Mouse (Mus musculus) limb, embryonic 12.5 days (tissue): Measurements from ENCODE around the gene Ndrg2. TPM values are rescaled to one million over a fixed set of nuclear protein-coding genes. Genes with fewer than 3 reads are reported as not detected.

Experiments used
- ATAC-seq: fragments of 200-750 bp; cut with Nextera tagmentation; 2 replicates; pipeline ENCODE4 v1.8.0; 2017; ENCODE audit warnings: low read depth, moderate TSS enrichment; ENCODE audit not compliant: insufficient number of reproducible peaks, insufficient read depth, low FRiP score, low TSS enrichment
- H3K27ac ChIP-seq: fragments of 300-500 bp; sonication (generic); 2 replicates; pipeline ENCODE4 v1.5.1; 2016; ENCODE audit warnings: mild to moderate bottlenecking, moderate library complexity
- H3K27me3 ChIP-seq: fragments of 300-500 bp; sonication (generic); 2 replicates; pipeline ENCODE4 v1.6.1; 2016; ENCODE audit warnings: mild to moderate bottlenecking, moderate library complexity
- H3K36me3 ChIP-seq: fragments of 300-500 bp; sonication (generic); 2 replicates; pipeline ENCODE4 v1.6.1; 2016; ENCODE audit warnings: mild to moderate bottlenecking, moderate library complexity
- H3K4me1 ChIP-seq: fragments of 300-500 bp; sonication (generic); replicated peaks from 2 replicates; pipeline ENCODE4 v1.6.1; 2016
- H3K4me2 ChIP-seq: fragments of 300-500 bp; sonication (generic); 2 replicates; pipeline ENCODE4 v1.6.1; 2016; ENCODE audit warnings: mild to moderate bottlenecking, moderate library complexity
- H3K4me3 ChIP-seq: fragments of 300-500 bp; sonication (generic); replicated peaks from 2 replicates; pipeline ENCODE4 v1.5.1; 2016; ENCODE audit warnings: mild to moderate bottlenecking
- H3K9ac ChIP-seq: fragments of 300-500 bp; sonication (generic); replicated peaks from 2 replicates; pipeline ENCODE4 v1.6.1; 2016; ENCODE audit warnings: mild to moderate bottlenecking, moderate library complexity
- H3K9me3 ChIP-seq: fragments of 300-500 bp; sonication (generic); 2 replicates; pipeline ENCODE4 v1.6.1; 2016; ENCODE audit warnings: mild to moderate bottlenecking, moderate library complexity
- WGBS: fragments of 180-500 bp; shearing (Covaris S2); methylation state at CpG from one replicate; pipeline ENCODE4 v1.1.7; 2016; 5-methylcytosine and 5-hydroxymethylcytosine counted together
- polyA plus RNA-seq: library from polyadenylated mRNA; unstranded; fragments of >200 nt; fragmentation: Nextera tagmentation; extraction: Ambion mirVana; gene quantifications from 2 replicates; pipeline ENCODE4 v1.2.1, GENCODE M21; 2016

Gene Ndrg2
- polyA plus RNA-seq, 1 experiment from 2014 or later, result 35.4 TPM

DNA sequence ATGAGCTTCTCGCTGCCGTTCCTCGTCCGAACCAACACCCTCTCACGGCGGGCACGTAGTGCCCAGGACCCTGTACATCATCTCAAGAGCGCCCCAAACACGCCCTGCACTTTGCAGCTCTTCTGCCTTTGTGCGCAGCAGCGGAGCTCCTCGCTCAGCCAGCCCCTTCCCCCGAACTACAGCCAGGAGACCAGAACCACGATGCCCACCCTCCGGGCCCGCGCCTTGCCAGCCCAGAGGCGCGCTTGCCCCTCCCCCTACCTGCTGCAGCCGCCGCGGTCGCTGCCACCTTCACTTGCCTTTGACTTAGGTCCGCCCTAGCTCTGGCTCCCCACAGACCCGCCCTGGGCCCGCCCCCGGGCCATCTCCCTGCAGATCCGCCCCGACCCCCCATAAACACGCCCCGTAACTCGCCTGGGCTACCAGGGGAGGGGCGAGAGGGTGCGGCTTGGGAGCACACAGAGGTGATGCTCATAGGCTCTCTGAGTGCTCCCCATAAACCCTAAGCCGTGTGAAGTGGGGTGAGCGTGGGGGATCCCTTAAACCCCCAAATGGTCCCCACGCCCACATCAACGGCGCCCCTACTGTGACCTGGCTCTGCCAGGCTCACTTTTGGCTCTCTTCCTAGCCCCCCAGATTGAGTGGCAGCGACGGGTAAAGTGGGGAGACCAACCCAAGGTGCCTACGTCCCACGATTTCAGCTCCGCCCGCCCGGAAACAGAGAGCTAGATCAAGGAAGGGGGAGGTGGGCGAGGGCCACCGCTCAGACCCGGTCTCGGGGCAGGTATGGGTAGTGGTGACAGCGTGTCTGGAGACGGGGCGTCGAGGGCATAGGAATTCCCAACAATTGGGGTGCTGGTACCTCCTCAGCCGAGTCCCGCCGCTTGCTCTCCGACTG lies 647 bp downstream of the Ndrg2 start:
- Histone ChIP-seq H3K27ac (peak overlapping the region; percentile 80), H3K27me3 (peaks cover 16% of the 10 kb centered on the region), H3K4me1 (peaks cover 19% of the 10 kb centered on the region), H3K4me2 (peak overlapping the region; percentile 98), H3K36me3 (no peaks in the 10 kb centered on the region), H3K9ac (peak overlapping the region; percentile 72), H3K9me3 (no peaks in the 10 kb centered on the region), H3K4me3 (peak overlapping the region; percentile 64)
- peak; percentile 64 for ATAC-seq
- WGBS, result under 1% methylated on average over 58 of the region's 58 CpGs

DNA sequence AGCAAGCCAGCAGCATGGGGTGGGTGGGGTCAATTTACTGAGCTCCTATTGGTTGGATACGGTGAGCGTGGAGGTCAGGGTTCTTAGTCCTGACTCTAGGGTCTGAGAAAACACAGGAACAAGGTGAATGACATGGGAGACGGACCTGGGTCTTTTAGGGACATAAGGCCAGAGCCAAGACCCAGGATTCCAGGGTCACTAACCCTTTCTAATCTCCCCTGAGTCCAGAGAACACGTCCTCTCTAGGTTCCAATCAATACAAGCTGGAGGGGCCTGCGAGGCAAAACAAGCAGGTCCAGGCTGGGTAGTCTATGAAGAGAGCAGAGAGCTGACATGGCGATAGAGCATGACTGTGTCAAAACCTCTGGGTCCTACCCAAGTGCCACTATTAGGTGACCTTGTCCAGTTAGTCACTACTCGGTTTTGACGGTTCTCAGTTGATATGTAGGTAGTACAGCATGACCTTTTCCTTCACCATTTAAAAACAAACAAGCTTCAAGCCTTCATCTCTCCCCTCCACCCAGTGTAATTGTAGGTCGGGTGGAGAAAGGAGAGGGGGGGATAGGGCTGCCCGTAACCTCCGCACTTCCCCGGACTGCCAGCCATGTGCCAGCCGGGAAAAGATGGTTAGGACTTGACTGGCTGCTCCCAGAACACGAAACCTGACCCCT lies 1.4 kb downstream of the Ndrg2 start:
- H3K4me3 ChIP-seq, result peak overlapping the region; percentile 64
- H3K27ac ChIP-seq, result peak overlapping the region; percentile 80; the same call in 1 of the 2 replicates
- peak overlapping the region; percentile 72 for H3K9ac ChIP-seq
- peak; percentile 13; the same call in 1 of the 2 replicates for ATAC-seq
- WGBS, result 9% methylated on average over 14 of the region's 14 CpGs
- peaks cover 16% of the 10 kb centered on the region for H3K27me3 ChIP-seq
- H3K9me3 ChIP-seq, result no peaks in the 10 kb centered on the region
- peaks cover 19% of the 10 kb centered on the region for H3K4me1 ChIP-seq
- no peaks in the 10 kb centered on the region for H3K36me3 ChIP-seq
- peak overlapping the region; percentile 98 for H3K4me2 ChIP-seq

GRCm38 (mm10) chr14:51911301-51911700 lies 2.7 kb downstream of the Ndrg2 start:
- no peak overlapping the region for H3K4me2 ChIP-seq
- no peaks in the 10 kb centered on the region for H3K36me3 ChIP-seq
- H3K27ac ChIP-seq, result no peak overlapping the region
- H3K4me1 ChIP-seq, result peaks cover 19% of the 10 kb centered on the region
- no peak for ATAC-seq
- H3K4me3 ChIP-seq, result no peak overlapping the region
- peaks cover 16% of the 10 kb centered on the region for H3K27me3 ChIP-seq
- no peak overlapping the region for H3K9ac ChIP-seq
- H3K9me3 ChIP-seq, result no peaks in the 10 kb centered on the region
- WGBS, result 90% methylated on average over 10 of the region's 10 CpGs

DNA sequence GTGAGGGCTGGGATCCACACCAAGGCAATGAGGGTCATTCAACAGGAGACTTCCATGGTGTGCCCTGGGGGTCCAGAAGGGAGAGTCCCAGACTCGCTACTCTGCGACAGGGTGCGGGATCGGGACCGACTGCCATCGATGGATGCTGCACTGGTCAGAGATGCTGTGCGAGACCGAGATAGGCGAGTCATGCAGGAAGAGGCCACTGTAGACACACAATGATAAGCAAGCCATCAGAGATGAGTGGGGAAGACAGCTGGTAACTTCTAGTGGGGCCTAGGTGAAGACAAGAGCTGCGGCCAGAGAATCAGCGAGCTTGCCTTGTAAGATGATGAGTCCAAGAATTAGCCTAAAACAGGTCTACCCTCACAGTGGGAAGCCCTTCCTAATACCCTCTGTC lies 7.9 kb downstream of the Ndrg2 start:
- 93% methylated on average over 11 of the region's 11 CpGs for WGBS
- Histone ChIP-seq H3K4me1 (no peaks in the 10 kb centered on the region), H3K36me3 (peaks cover 3% of the 10 kb centered on the region; the same call in 1 of the 2 replicates), H3K27me3 (peaks cover 3% of the 10 kb centered on the region), H3K4me2 (no peak overlapping the region), H3K9ac (no peak overlapping the region), H3K4me3 (no peak overlapping the region), H3K9me3 (no peaks in the 10 kb centered on the region), H3K27ac (no peak overlapping the region)
- ATAC-seq, result no peak

GRCm38 (mm10) chr14:51904706-51905105 lies 9.3 kb downstream of the Ndrg2 start:
- no peak overlapping the region for H3K4me3 ChIP-seq
- H3K36me3 ChIP-seq, result peaks cover 3% of the 10 kb centered on the region; the same call in 1 of the 2 replicates

GRCm38 (mm10) chr14:51903782-51904181 lies 10.2 kb downstream of the Ndrg2 start:
- Histone ChIP-seq H3K27ac (no peak overlapping the region), H3K4me1 (no peaks in the 10 kb centered on the region), H3K9ac (no peak overlapping the region), H3K4me3 (no peak overlapping the region), H3K36me3 (peaks cover 3% of the 10 kb centered on the region; the same call in 1 of the 2 replicates), H3K27me3 (no peaks in the 10 kb centered on the region), H3K9me3 (no peaks in the 10 kb centered on the region), H3K4me2 (no peak overlapping the region)
- no peak for ATAC-seq
- 80% methylated on average over 9 of the region's 9 CpGs for WGBS

More at GRCm38 (mm10) chr14:51904706-51905105, 9.3 kb downstream of the Ndrg2 start:
- no peak overlapping the region for H3K4me2 ChIP-seq
- no peak overlapping the region for H3K9ac ChIP-seq
- H3K9me3 ChIP-seq, result no peaks in the 10 kb centered on the region
- H3K27ac ChIP-seq, result no peak overlapping the region
- no peaks in the 10 kb centered on the region for H3K4me1 ChIP-seq
- 69% methylated on average over 7 of the region's 7 CpGs for WGBS
- H3K27me3 ChIP-seq, result no peaks in the 10 kb centered on the region
- ATAC-seq, result no peak

- Histone ChIP-seq H3K4me2 (no peak overlapping the region), H3K4me3 (no peak overlapping the region), H3K27me3 (no peaks in the 10 kb centered on the region), H3K36me3 (peaks cover 3% of the 10 kb centered on the region; the same call in 1 of the 2 replicates), H3K9me3 (no peaks in the 10 kb centered on the region), H3K4me1 (no peaks in the 10 kb centered on the region), H3K27ac (no peak overlapping the region), H3K9ac (no peak overlapping the region)
- 62% methylated on average over 9 of the region's 9 CpGs for WGBS
- ATAC-seq, result peak; percentile 43; the same call in 1 of the 2 replicates
Observed at GRCm38 (mm10) chr14:51902806-51903710, 10.9 kb downstream of the Ndrg2 start.

GRCm38 (mm10) chr14:51899351-51899750 lies 14.6 kb downstream of the Ndrg2 start:
- ATAC-seq, result no peak
- 0 out of 2 replicates have a peak, but pooled peaks cover 4% of the 10 kb centered on the region for H3K36me3 ChIP-seq
- H3K9ac ChIP-seq, result no peak overlapping the region
- no peak overlapping the region for H3K27ac ChIP-seq
- no peak overlapping the region for H3K4me3 ChIP-seq
- H3K4me2 ChIP-seq, result no peak overlapping the region
- H3K27me3 ChIP-seq, result no peaks in the 10 kb centered on the region
- WGBS, result 95% methylated on average over 1 of the region's 1 CpGs
- H3K4me1 ChIP-seq, result no peaks in the 10 kb centered on the region
- no peaks in the 10 kb centered on the region for H3K9me3 ChIP-seq

DNA sequence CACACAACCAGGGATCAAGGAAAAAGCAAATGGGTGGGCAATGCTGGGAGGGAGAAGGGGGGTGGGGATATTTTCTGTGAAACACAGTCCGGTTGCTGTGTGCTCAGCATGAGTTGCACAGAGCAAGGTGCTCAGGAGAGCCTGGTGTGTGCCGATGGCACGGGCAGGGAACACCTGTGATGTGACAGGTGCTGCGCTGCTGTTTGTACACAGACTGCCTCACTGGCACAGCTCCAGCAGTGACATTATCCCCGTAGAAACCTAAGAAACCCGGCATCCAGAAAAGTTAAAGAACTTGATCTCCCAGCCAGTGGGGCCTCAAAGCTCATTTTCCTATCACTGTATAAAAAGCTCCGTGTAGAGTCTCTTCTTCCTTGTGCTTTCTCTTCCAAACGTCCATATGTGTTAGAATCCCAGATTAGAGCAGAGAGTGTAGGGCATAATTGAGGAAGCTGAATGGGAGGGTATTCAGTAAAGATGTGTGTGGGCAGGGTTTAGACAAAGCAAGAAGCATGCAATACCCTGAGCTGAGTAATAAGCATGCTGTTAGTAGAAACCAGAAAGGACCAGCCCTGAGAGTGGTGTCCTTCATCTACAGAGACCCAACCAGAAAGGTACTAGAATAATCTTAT lies 17.3 kb downstream of the Ndrg2 start:
- WGBS, result 78% methylated on average over 8 of the region's 8 CpGs
- Histone ChIP-seq H3K4me3 (no peak overlapping the region), H3K9me3 (no peaks in the 10 kb centered on the region), H3K27me3 (no peaks in the 10 kb centered on the region), H3K4me2 (no peak overlapping the region), H3K4me1 (no peaks in the 10 kb centered on the region; the same call in 1 of the 2 replicates), H3K9ac (no peak overlapping the region), H3K27ac (no peak overlapping the region), H3K36me3 (peaks cover 14% of the 10 kb centered on the region)
- ATAC-seq, result no peak

- ATAC-seq, result no peak
- Histone ChIP-seq H3K9me3 (no peaks in the 10 kb centered on the region), H3K27me3 (no peaks in the 10 kb centered on the region), H3K4me3 (no peak overlapping the region), H3K27ac (no peak overlapping the region), H3K4me1 (no peaks in the 10 kb centered on the region; the same call in 1 of the 2 replicates), H3K36me3 (peaks cover 21% of the 10 kb centered on the region), H3K9ac (no peak overlapping the region), H3K4me2 (no peak overlapping the region)
- WGBS, result 82% methylated on average over 6 of the region's 6 CpGs
Observed at GRCm38 (mm10) chr14:51896019-51896418, 17.9 kb downstream of the Ndrg2 start.
